Mouse (Mus musculus) heart, adult 18-20 months (tissue): ENCODE results near the gene Olfr556. TPM values are rescaled to one million over a fixed set of nuclear protein-coding genes. Genes with fewer than 3 reads are reported as not detected.
"Not testable (repeated sequence)": the region's sequence is repeated elsewhere in the genome, so short reads cannot be mapped to it uniquely, and the experiment has no call there.

Experiments used
- DNase-seq, 2 experiments: peaks; one replicate each; pipeline ENCODE4 v3.0.0; 2021 to 2022; ENCODE audit warnings: mixed read lengths in 1 of 2
- long read RNA-seq, 2 experiments: library from polyadenylated mRNA; stranded (forward); transcript quantifications; one replicate each; pipeline ENCODE4 v2.0.0; 2021
- total RNA-seq, 2 experiments: library from RNA; stranded (reverse); gene quantifications; 2 replicates each; pipeline ENCODE4 v1.2.3; 2021

The Olfr556 gene
- total RNA-seq = not detected
- long read RNA-seq, experiment 1 = 0 reads
- long read RNA-seq, experiment 2 = 0 reads

GRCm38 (mm10) chr7:102664599-102664998 is at the start of gene Olfr556:
Gene Olfr556, plus strand, starts transcription at chr7:102664899.
- DNase-seq = no peak

DNA sequence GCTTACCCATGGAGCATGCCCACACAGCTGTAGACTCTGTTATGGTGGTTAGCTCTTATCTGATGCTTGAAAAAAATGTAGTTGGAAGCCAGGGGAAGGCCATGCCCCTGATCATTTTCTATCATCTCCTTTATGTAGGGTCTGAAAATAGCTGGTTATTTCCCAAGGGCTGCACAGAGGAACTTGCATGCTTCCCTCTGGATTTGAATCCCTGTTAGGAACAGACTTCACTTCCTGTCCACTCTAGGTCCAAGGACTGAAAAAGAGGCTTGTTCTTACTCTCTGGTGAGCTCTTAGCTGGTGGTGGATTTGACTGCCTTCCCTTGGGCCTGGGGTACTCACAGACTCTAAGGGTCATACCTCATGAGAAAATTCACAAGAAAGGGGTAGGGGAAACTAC is 46.6 kb upstream of the Olfr556 start, which contains the start of gene Olfr553:
Gene Olfr553 (minus strand): TSS at position 101 of the 400 bp plus-strand sequence.
- no peak for DNase-seq

- DNase-seq = peak; percentile 36 to 43
Observed at GRCm38 (mm10) chr7:102619608-102620007, 45.1 kb upstream of the Olfr556 start.

- not testable (repeated sequence) for DNase-seq
Observed at GRCm38 (mm10) chr7:102620368-102620767, 44.3 kb upstream of the Olfr556 start.

GRCm38 (mm10) chr7:102636665-102637064 is 28.0 kb upstream of the Olfr556 start:
- DNase-seq = peak; percentile 39 to 76

DNA sequence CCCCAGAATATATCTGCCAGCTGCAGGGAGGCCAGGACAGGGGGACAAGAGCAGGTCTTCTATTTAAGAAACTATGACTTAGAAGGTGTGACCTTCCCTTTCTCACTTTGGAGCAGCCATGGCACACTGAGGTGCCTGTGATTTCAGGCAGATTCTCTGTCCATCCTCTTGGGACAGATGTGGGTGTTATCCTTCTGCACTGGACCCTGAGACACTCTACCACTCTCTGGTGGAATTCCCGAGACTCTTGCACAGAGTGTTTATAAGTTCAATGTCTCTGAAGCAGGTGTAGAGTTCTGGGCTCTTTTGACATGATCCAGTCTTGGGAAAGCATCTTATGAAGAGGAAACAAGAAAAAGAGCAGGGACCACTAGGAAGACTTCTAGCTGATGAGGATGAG is 26.6 kb upstream of the Olfr556 start, which contains the start of gene Olfr554:
Gene Olfr554 (plus strand): TSS at position 301 of the 400 bp plus-strand sequence.
- no peak for DNase-seq

DNA sequence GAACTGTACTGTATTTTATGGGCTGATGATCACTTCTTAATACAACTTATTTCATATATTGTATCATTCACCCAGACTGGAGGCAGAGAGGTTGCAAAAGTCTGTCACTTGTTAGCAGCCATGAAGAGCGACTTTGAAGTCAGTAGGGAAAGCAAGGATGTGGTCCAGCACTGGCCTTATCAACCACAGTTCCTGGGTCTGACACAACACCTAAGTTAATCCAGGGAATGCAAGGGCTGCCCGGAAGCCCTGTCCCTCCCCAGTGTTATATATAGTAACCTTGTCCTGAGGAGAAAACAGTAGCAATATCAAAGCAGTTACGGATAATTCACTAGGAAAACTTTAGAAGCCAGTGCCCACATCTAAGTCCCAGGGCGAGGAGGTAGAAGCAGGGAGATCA is 19.8 kb upstream of the Olfr556 start:
- peak; percentile 8 to 16 for DNase-seq

DNA sequence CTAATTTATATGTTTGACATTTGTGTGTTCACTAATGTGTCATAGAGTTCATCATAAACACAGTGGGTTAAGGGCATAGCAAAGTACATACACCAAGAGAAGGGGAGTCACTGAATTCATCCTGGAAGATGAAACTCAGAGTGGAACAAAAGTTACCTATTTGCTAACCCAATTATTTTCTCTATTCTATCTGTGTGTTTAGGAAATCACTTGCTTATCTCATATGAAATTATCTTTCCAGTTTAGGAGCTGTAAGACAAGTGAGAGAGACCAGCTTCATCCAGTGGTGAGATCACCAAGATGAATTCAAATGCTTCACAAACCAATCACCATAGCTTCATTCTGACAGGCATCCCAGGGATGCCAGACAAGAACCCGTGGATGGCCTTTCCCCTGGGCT is 6.2 kb upstream of the Olfr556 start, which contains the start of gene Olfr555:
Gene Olfr555 (plus strand): TSS at position 301 of the 400 bp plus-strand sequence.
- DNase-seq = no peak

DNA sequence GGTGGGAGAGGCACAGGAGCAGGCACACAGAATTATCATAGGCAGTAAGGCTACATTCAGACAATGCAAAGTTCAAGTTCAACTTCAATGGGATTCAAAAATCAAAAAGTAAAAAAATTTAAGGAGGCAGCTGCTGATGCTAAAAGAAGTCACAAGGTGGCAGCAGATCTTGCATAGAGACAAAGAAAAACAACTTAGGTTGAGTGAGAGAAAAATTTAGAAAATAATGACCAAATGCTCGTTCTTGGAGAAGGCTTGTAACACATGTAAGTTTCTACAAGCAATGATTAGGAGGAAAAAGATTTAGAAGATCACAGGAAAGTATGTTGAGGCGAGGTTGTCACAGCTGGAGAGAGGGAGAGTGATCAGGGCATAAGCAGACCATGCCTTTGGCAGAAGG is 679 bp downstream of the Olfr556 start:
- DNase-seq = no peak

GRCm38 (mm10) chr7:102676225-102676624 is 11.5 kb downstream of the Olfr556 start:
- no peak for DNase-seq

DNA sequence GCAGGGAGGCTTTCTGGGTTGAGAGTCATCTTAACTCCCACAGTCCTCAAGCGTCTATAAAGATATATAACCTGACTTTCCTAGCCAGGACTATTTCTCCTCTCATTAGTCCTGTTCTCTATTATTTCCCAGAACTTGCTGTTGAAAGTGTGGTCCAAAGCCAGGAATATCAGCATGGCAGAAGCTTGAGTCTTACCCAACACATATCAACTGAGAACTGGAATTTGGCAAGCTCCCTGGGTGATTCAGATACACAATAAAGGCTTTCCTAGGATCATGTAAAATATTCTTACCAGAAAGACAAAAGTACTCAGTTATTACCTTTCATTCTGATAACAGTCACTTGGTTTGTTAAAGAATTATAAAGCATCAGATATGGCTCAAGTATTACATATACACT is 17.2 kb downstream of the Olfr556 start:
- peak in 1 of 2 experiments; percentile 15 for DNase-seq

GRCm38 (mm10) chr7:102686944-102687501 is 22.3 kb downstream of the Olfr556 start, which contains the start of gene Trim68:
Gene Trim68, minus strand, starts transcription at chr7:102687327.
- DNase-seq = peak; percentile 90 to 95

- peak; percentile 52 to 53 for DNase-seq
Observed at GRCm38 (mm10) chr7:102695358-102696125, 30.8 kb downstream of the Olfr556 start, which contains the start of gene Olfr557. Gene Olfr557, plus strand, starts transcription at chr7:102695910.

GRCm38 (mm10) chr7:102698461-102698860 is 33.8 kb downstream of the Olfr556 start:
- DNase-seq = no peak

- no peak for DNase-seq
Observed at GRCm38 (mm10) chr7:102701915-102702314, 37.2 kb downstream of the Olfr556 start, which contains the start of gene Olfr558. Gene Olfr558, plus strand, starts transcription at chr7:102702215.

DNA sequence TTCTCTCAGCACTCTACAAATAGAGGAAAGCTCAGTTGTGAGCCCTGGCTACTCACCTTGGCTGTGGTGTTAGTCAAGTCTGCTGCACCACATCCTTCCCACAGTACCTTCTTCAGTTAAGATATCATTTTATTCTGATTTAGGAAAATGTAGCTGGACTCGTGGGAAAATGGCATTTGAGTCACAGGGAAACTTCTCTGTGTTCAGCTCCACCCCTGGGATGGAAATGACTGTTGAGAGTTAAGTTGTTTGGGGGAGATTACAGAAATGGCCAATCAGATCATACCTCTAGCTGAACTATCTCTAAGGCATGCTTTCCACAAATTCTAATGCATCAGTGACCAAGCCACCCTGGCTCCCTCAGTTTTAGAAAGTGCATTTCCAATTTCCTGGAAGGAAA is 54.3 kb downstream of the Olfr556 start, which contains the start of gene Olfr33:
Gene Olfr33 (minus strand): TSS at position 101 of the 400 bp plus-strand sequence.
- DNase-seq = no peak

Other genes with a start within 250 kb of the Olfr556 start
- gene Rrm1, start 223.2 kb upstream of the Olfr556 start, total RNA-seq = 10 to 100 TPM in 1 of 2 experiments, 1 to 10 TPM in 1; 9.5 to 10.1 TPM
- not detected for gene Olfr543, start 183.2 kb upstream of the Olfr556 start, total RNA-seq
- not detected for gene Olfr544, start 176.6 kb upstream of the Olfr556 start, total RNA-seq
- gene Olfr545, start 165.3 kb upstream of the Olfr556 start, total RNA-seq = not detected
- not detected for gene Olfr547, start 130.2 kb upstream of the Olfr556 start, total RNA-seq
- not detected for gene Olfr548-ps1, start 124.0 kb upstream of the Olfr556 start, total RNA-seq
- gene Olfr549, start 115.0 kb upstream of the Olfr556 start, total RNA-seq = not detected
- gene Trim21, start 99.4 kb upstream of the Olfr556 start, total RNA-seq = 1 to 10 TPM; 5.3 TPM
- gene Olfr550, start 93.5 kb upstream of the Olfr556 start, total RNA-seq = under 1 TPM; 0.05 to 0.18 TPM
- not detected for gene Olfr551, start 73.0 kb upstream of the Olfr556 start, total RNA-seq
- under 1 TPM; 0.10 to 0.23 TPM for gene Olfr552, start 67.1 kb upstream of the Olfr556 start, total RNA-seq
- not detected for gene Olfr553, start 46.7 kb upstream of the Olfr556 start, total RNA-seq
- not detected for gene Olfr554, start 26.5 kb upstream of the Olfr556 start, total RNA-seq
- gene Olfr555, start 6.1 kb upstream of the Olfr556 start, total RNA-seq = not detected
- gene Trim68, start 22.4 kb downstream of the Olfr556 start, total RNA-seq = 1 to 10 TPM; 6.7 to 8.5 TPM
- gene Olfr557, start 31.0 kb downstream of the Olfr556 start, total RNA-seq = not detected
- 1 to 10 TPM; 2.3 TPM for gene Olfr558, start 37.3 kb downstream of the Olfr556 start, total RNA-seq
- gene Olfr33, start 54.2 kb downstream of the Olfr556 start, total RNA-seq = not detected
- not detected for gene Olfr559, start 62.6 kb downstream of the Olfr556 start, total RNA-seq
- gene Olfr560, start 94.5 kb downstream of the Olfr556 start, total RNA-seq = not detected
- under 1 TPM; 0.49 to 0.60 TPM for gene Olfr78, start 94.6 kb downstream of the Olfr556 start, total RNA-seq
- not detected for gene Olfr561, start 106.3 kb downstream of the Olfr556 start, total RNA-seq
- gene Olfr564, start 138.6 kb downstream of the Olfr556 start, total RNA-seq = not detected
- not detected for gene Olfr566, start 193.9 kb downstream of the Olfr556 start, total RNA-seq
- gene Olfr568, start 212.2 kb downstream of the Olfr556 start, total RNA-seq = not detected
- gene Olfr569, start 226.0 kb downstream of the Olfr556 start, total RNA-seq = not detected
- not detected for gene Olfr570, start 229.7 kb downstream of the Olfr556 start, total RNA-seq